Mouse (Mus musculus) megakaryocyte-erythroid progenitor cell, adult 5 weeks (primary cell): ENCODE measurements around the gene Gm3286. TPM values are rescaled to one million over a fixed set of nuclear protein-coding genes. Genes with fewer than 3 reads are reported as not detected.

ENCODE experiments used
- polyA plus RNA-seq: library from polyadenylated mRNA; stranded (reverse); fragments of >175 nt; gene quantifications from 2 replicates; pipeline ENCODE4 v1.2.3, GENCODE M21; 2012

The Gm3286 gene
- polyA plus RNA-seq, result not detected in 2 replicates

GRCm38 (mm10) chr5:95510458-95510857 is at the start of gene Gm3286:
Gene Gm3286 (plus strand): TSS chr5:95510758.

Other genes starting within 250 kb of the Gm3286 start
- gene Gm10424, start 238.0 kb upstream of the Gm3286 start, polyA plus RNA-seq, result not detected in 2 replicates
- not detected in 2 replicates for gene Gm3259, start 204.8 kb upstream of the Gm3286 start, polyA plus RNA-seq
- gene D5Ertd577e, start 54.0 kb upstream of the Gm3286 start, polyA plus RNA-seq, result not detected in 2 replicates
- not detected in 2 replicates for gene Gm7971, start 84.1 kb downstream of the Gm3286 start, polyA plus RNA-seq
- not detected in 2 replicates for gene Gm7978, start 225.4 kb downstream of the Gm3286 start, polyA plus RNA-seq
- not detected in 2 replicates for gene Gm7982, start 231.3 kb downstream of the Gm3286 start, polyA plus RNA-seq